ENCODE assay signal across 8 mouse cellular contexts in genomic region chr2:165857841-165858426, GRCm38 (mm10). TPM values are rescaled to one million over a fixed set of nuclear protein-coding genes. Genes with fewer than 3 reads are reported as not detected.
DNase-seq lines count a peak whose midpoint lies in the region; ATAC-seq and TF ChIP-seq lines count a peak whose summit lies in the region.

No protein-coding gene starts in this region.

- peak; percentile 59; the same call in 1 of the 2 replicates for TF ChIP-seq POLR2A in small intestine, adult 2 months (IDR thresholded peaks at IDR 0.05; ENCODE audit: low read depth, low read length)

- H3K4me1 ChIP-seq in heart, embryonic 11.5 days (ENCODE audit: control insufficient read depth, insufficient read depth, low read length) = peaks cover 67% of the 10 kb centered on the region
- H3K4me1 ChIP-seq in kidney, embryonic 14.5 days (ENCODE audit: control insufficient read depth, insufficient read depth, low read length) = peaks cover 69% of the 10 kb centered on the region
- peaks cover 52% of the 10 kb centered on the region for H3K4me1 ChIP-seq in lung, postnatal 0 days (ENCODE audit: insufficient read depth, low read depth, low read length)
- H3K4me1 ChIP-seq in small intestine, adult 2 months (ENCODE audit: control insufficient read depth, insufficient read depth, insufficient read length, low read length) = peaks cover 44% of the 10 kb centered on the region

- ATAC-seq in heart, embryonic 11.5 days (replicated peaks; ENCODE audit: insufficient number of reproducible peaks, low FRiP score, low TSS enrichment) = no peak
- peak; percentile 19; the same call in 1 of the 2 replicates for ATAC-seq in kidney, embryonic 14.5 days (ENCODE audit: low FRiP score, low TSS enrichment)
- peak; percentile 60 for ATAC-seq in lung, postnatal 0 days

- peak overlapping the region; percentile 87 for H3K27ac ChIP-seq in heart, embryonic 11.5 days (ENCODE audit: low read depth, low read length)
- peak overlapping the region; percentile 98 for H3K27ac ChIP-seq in kidney, embryonic 14.5 days (ENCODE audit: low read depth, low read length)
- H3K27ac ChIP-seq in lung, postnatal 0 days (ENCODE audit: low read length) = peak overlapping the region; percentile 96
- peak overlapping the region; percentile 99 for H3K27ac ChIP-seq in small intestine, adult 2 months (ENCODE audit: insufficient read depth, low read depth, low read length)

- peak overlapping the region; percentile 61 for H3K9ac ChIP-seq in heart, embryonic 11.5 days (ENCODE audit: low read depth, low read length)
- H3K9ac ChIP-seq in kidney, embryonic 14.5 days (ENCODE audit: low read depth, low read length) = peak overlapping the region; percentile 46
- H3K9ac ChIP-seq in lung, postnatal 0 days (replicated peaks; ENCODE audit: low read depth) = peak overlapping the region; percentile 48

- H3K9me3 ChIP-seq in heart, embryonic 11.5 days (replicated peaks; ENCODE audit: control insufficient read depth, low read length) = no peaks in the 10 kb centered on the region
- H3K9me3 ChIP-seq in kidney, embryonic 14.5 days (ENCODE audit: control insufficient read depth, low read length) = no peaks in the 10 kb centered on the region
- no peaks in the 10 kb centered on the region for H3K9me3 ChIP-seq in lung, postnatal 0 days (ENCODE audit: low read length)

- no peak for TF ChIP-seq CTCF in lung, postnatal 0 days (IDR thresholded peaks at IDR 0.05)
- peak; percentile 5; the same call in 1 of the 2 replicates for TF ChIP-seq CTCF in small intestine, adult 2 months (IDR thresholded peaks at IDR 0.05; ENCODE audit: extremely low read depth, insufficient read length, insufficient replicate concordance, low read depth, low read length)

- WGBS in heart, embryonic 11.5 days (ENCODE audit: insufficient replicate concordance) = 4% methylated on average over 22 of the region's 22 CpGs
- WGBS in kidney, embryonic 14.5 days = 3% methylated on average over 22 of the region's 22 CpGs
- 3% methylated on average over 22 of the region's 22 CpGs for WGBS in lung, postnatal 0 days
- 7% methylated on average over 22 of the region's 22 CpGs for WGBS in small intestine, adult 2 months

- H3K4me2 ChIP-seq in heart, embryonic 11.5 days = peak overlapping the region; percentile 48
- H3K4me2 ChIP-seq in kidney, embryonic 14.5 days (replicated peaks; ENCODE audit: low read depth, low read length) = peak overlapping the region; percentile 36
- peak overlapping the region; percentile 34 for H3K4me2 ChIP-seq in lung, postnatal 0 days (replicated peaks; ENCODE audit: low read depth, low read length)

- peak; percentile 60 for DNase-seq in 3T3-L1 (ENCODE audit: low read depth, low spot score)
- DNase-seq in MN1 (ENCODE audit: low spot score) = peak; percentile 79
- DNase-seq in embryo, embryonic 9.5 days (ENCODE audit: extremely low spot score) = peak; percentile 72
- peak; percentile 80 for DNase-seq in lung, postnatal 0 days (ENCODE audit: low spot score)
- no peak for DNase-seq in layer of hippocampus, adult 9-10 months (ENCODE audit: low spot score)

- no peaks in the 10 kb centered on the region for H3K36me3 ChIP-seq in heart, embryonic 11.5 days (ENCODE audit: control insufficient read depth, insufficient read depth, low read length)
- peaks cover 3% of the 10 kb centered on the region; the same call in 1 of the 2 replicates for H3K36me3 ChIP-seq in kidney, embryonic 14.5 days (ENCODE audit: control insufficient read depth, insufficient read depth, low read length)
- H3K36me3 ChIP-seq in lung, postnatal 0 days (ENCODE audit: insufficient read depth, low read length) = no peaks in the 10 kb centered on the region
- H3K36me3 ChIP-seq in small intestine, adult 2 months (ENCODE audit: control insufficient read depth, insufficient read depth, low read length) = 0 out of 2 replicates have a peak, but pooled peaks cover 2% of the 10 kb centered on the region

- no peak for TF ChIP-seq EP300 in lung, postnatal 0 days (IDR thresholded peaks at IDR 0.05)

- no peaks in the 10 kb centered on the region for H3K27me3 ChIP-seq in heart, embryonic 11.5 days (ENCODE audit: control insufficient read depth, insufficient read depth, low read length)
- H3K27me3 ChIP-seq in kidney, embryonic 14.5 days (ENCODE audit: control insufficient read depth, insufficient read depth, low read length) = no peaks in the 10 kb centered on the region
- no peaks in the 10 kb centered on the region for H3K27me3 ChIP-seq in lung, postnatal 0 days (replicated peaks; ENCODE audit: insufficient read depth, low read length)
- no peaks in the 10 kb centered on the region for H3K27me3 ChIP-seq in small intestine, adult 2 months (ENCODE audit: control insufficient read depth, insufficient read depth, low read length)

- peak overlapping the region; percentile 13 for H3K4me3 ChIP-seq in heart, embryonic 11.5 days (ENCODE audit: low read depth, low read length)
- H3K4me3 ChIP-seq in kidney, embryonic 14.5 days (ENCODE audit: low read length) = peak overlapping the region; percentile 8; the same call in 1 of the 2 replicates
- H3K4me3 ChIP-seq in lung, postnatal 0 days (ENCODE audit: low read depth, low read length) = no peak overlapping the region
- H3K4me3 ChIP-seq in small intestine, adult 2 months (ENCODE audit: low read depth, low read length) = peak overlapping the region; percentile 61

RNA-seq across cellular contexts. Expression of gene Zmynd8, which starts 40.9 kb away (rescaled TPM):
- 39.6 and 47.6 TPM in 2 replicates for polyA plus RNA-seq in heart, embryonic 11.5 days (2014; fragmentation: Nextera tagmentation; extraction: Ambion mirVana)
- 44.3 and 61.1 TPM in 2 replicates for polyA plus RNA-seq in kidney, embryonic 14.5 days (2014; fragmentation: Nextera tagmentation; extraction: Ambion mirVana)
- polyA plus RNA-seq in lung, postnatal 0 days (2015; fragmentation: Nextera tagmentation; extraction: Ambion mirVana) = 30.7 and 32.1 TPM in 2 replicates
- 9.7 and 17.4 TPM in 2 replicates for polyA plus RNA-seq in small intestine, adult 2 months (2012; rRNA removed)
